Mouse (Mus musculus): ENCODE data around the gene 4930518I15Rik. TPM values are rescaled to one million over a fixed set of nuclear protein-coding genes. Genes with fewer than 3 reads are reported as not detected.
"Not testable (repeated sequence)": the region's sequence is repeated elsewhere in the genome, so short reads cannot be mapped to it uniquely, and the experiment has no call there.

Gene 4930518I15Rik
- total RNA-seq (2021), result 1 to 10 TPM; 3.4 to 4.7 TPM
- long read RNA-seq, experiment 1, result 0 reads
- long read RNA-seq, experiment 2, result 0 reads

- no peak within 1 kb of the TSS for H3K4me3 ChIP-seq
- no peak within 1 kb of the TSS for H3K27ac ChIP-seq
- TF ChIP-seq CTCF (conservative IDR thresholded peaks at IDR 0.05), result no peak
- DNase-seq (ENCODE audit: low spot score in 2 of 2), result no peak
Observed at GRCm38 (mm10) chr2:156857835-156858234, at the start of gene 4930518I15Rik. TSS of gene 4930518I15Rik (minus strand) at chr2:156857946.

- not testable (repeated sequence) for H3K4me3 ChIP-seq; DNase-seq (ENCODE audit: low spot score in 2 of 2)
- H3K27ac ChIP-seq, result peak overlapping the region; percentile 4; the same call in 1 of the 2 replicates
Observed at GRCm38 (mm10) chr2:156905931-156906330, 48.2 kb upstream of the 4930518I15Rik start.

- H3K27ac ChIP-seq, result no peak overlapping the region
- peak; percentile 66 to 76 for DNase-seq (ENCODE audit: low spot score in 2 of 2)
Observed at GRCm38 (mm10) chr2:156904976-156905717, 47.4 kb upstream of the 4930518I15Rik start.

GRCm38 (mm10) chr2:156903367-156903766 lies 45.6 kb upstream of the 4930518I15Rik start:
- H3K27ac ChIP-seq, result no peak overlapping the region
- H3K4me3 ChIP-seq, result no peak overlapping the region
- no peak for DNase-seq (ENCODE audit: low spot score in 2 of 2)
- peak; percentile 67 for TF ChIP-seq CTCF (conservative IDR thresholded peaks at IDR 0.05)

More at GRCm38 (mm10) chr2:156904976-156905717, 47.4 kb upstream of the 4930518I15Rik start:
- no peak overlapping the region for H3K4me3 ChIP-seq
- peak; percentile 88 for TF ChIP-seq CTCF (conservative IDR thresholded peaks at IDR 0.05)

- H3K4me3 ChIP-seq; DNase-seq (ENCODE audit: low spot score in 2 of 2); H3K27ac ChIP-seq: not testable (repeated sequence)
Observed at GRCm38 (mm10) chr2:156902411-156902810, 44.7 kb upstream of the 4930518I15Rik start.

- TF ChIP-seq CTCF (conservative IDR thresholded peaks at IDR 0.05), result no peak
- no peak for DNase-seq (ENCODE audit: low spot score in 2 of 2)
- no peak overlapping the region for H3K27ac ChIP-seq
- H3K4me3 ChIP-seq, result no peak overlapping the region
Observed at GRCm38 (mm10) chr2:156901883-156902282, 44.1 kb upstream of the 4930518I15Rik start.

DNA sequence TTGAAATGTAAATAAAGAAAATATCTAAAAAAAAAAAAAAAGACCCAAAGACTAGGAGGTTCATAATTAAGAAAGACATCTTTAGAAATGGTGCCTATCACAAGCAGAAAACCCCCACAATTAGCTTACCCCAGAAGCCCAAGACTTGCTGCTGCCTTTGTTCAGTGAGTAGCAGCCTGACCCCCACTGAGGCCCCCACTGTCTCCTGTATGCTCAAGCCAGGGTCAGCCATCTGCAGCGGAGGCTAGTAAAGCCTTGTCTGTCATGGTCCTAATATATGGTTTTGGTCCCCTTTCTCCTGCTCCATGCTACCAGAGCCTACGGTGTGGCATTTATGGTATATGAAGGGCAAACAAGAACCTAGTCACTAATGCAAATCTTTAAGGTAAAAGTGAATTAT lies 43.6 kb upstream of the 4930518I15Rik start:
- no peak overlapping the region for H3K4me3 ChIP-seq
- no peak overlapping the region for H3K27ac ChIP-seq
- no peak for TF ChIP-seq CTCF (conservative IDR thresholded peaks at IDR 0.05)
- no peak for DNase-seq (ENCODE audit: low spot score in 2 of 2)

GRCm38 (mm10) chr2:156899184-156899583 lies 41.4 kb upstream of the 4930518I15Rik start:
- TF ChIP-seq CTCF (conservative IDR thresholded peaks at IDR 0.05), result no peak
- no peak overlapping the region for H3K4me3 ChIP-seq
- peak overlapping the region; percentile 18; the same call in 1 of the 2 replicates for H3K27ac ChIP-seq
- no peak for DNase-seq (ENCODE audit: low spot score in 2 of 2)

GRCm38 (mm10) chr2:156898374-156898773 lies 40.6 kb upstream of the 4930518I15Rik start:
- no peak for TF ChIP-seq CTCF (conservative IDR thresholded peaks at IDR 0.05)
- peak overlapping the region; percentile 86; the same call in 1 of the 2 replicates for H3K27ac ChIP-seq
- DNase-seq (ENCODE audit: low spot score in 2 of 2), result no peak
- H3K4me3 ChIP-seq, result no peak overlapping the region

DNA sequence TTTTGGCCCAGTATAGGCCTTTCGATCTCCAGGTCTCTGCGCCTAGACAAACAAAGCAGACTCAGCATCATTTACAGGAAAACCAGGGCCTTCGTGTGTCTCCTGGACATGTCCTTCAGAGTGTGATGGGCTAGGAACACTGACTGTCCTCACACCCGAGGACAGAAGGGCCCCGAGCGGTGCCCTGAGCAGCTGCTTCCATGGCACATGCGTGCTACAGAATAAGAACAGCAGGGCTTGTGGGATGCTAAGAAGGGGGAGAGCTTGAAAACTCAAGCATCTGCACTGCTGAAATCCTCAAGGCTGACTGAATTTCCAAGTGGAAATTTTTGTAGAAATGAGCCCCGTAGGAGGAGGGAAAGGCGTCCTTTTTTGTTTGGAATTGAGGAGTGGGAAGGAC lies 39.3 kb upstream of the 4930518I15Rik start:
- TF ChIP-seq CTCF (conservative IDR thresholded peaks at IDR 0.05), result no peak
- peak overlapping the region; percentile 86 for H3K27ac ChIP-seq
- no peak overlapping the region for H3K4me3 ChIP-seq
- DNase-seq (ENCODE audit: low spot score in 2 of 2), result peak; percentile 23 to 44

GRCm38 (mm10) chr2:156896384-156896914 lies 38.7 kb upstream of the 4930518I15Rik start:
- Histone ChIP-seq H3K4me3 (no peak overlapping the region), H3K27ac (peak overlapping the region; percentile 86; the same call in 1 of the 2 replicates)
- TF ChIP-seq CTCF (conservative IDR thresholded peaks at IDR 0.05), result no peak
- no peak for DNase-seq (ENCODE audit: low spot score in 2 of 2)

GRCm38 (mm10) chr2:156894496-156895265 lies 36.9 kb upstream of the 4930518I15Rik start:
- no peak overlapping the region for H3K4me3 ChIP-seq
- DNase-seq (ENCODE audit: low spot score in 2 of 2), result no peak
- TF ChIP-seq CTCF (conservative IDR thresholded peaks at IDR 0.05), result no peak
- no peak overlapping the region for H3K27ac ChIP-seq

GRCm38 (mm10) chr2:156892821-156893220 lies 35.1 kb upstream of the 4930518I15Rik start:
- H3K4me3 ChIP-seq, result no peak overlapping the region
- H3K27ac ChIP-seq, result no peak overlapping the region
- no peak for TF ChIP-seq CTCF (conservative IDR thresholded peaks at IDR 0.05)
- no peak for DNase-seq (ENCODE audit: low spot score in 2 of 2)
